Mouse (Mus musculus): Measurements from ENCODE around the gene Sufu.

Sufu gene

GRCm38 (mm10) chr19:46517529-46518351 lies 121.0 kb downstream of the Sufu start:
- DNase-seq = peak in 1 of 2 experiments; percentile 53

- peak; percentile 84 to 92 for DNase-seq
Observed at GRCm38 (mm10) chr19:46518352-46518787, 121.7 kb downstream of the Sufu start.

DNA sequence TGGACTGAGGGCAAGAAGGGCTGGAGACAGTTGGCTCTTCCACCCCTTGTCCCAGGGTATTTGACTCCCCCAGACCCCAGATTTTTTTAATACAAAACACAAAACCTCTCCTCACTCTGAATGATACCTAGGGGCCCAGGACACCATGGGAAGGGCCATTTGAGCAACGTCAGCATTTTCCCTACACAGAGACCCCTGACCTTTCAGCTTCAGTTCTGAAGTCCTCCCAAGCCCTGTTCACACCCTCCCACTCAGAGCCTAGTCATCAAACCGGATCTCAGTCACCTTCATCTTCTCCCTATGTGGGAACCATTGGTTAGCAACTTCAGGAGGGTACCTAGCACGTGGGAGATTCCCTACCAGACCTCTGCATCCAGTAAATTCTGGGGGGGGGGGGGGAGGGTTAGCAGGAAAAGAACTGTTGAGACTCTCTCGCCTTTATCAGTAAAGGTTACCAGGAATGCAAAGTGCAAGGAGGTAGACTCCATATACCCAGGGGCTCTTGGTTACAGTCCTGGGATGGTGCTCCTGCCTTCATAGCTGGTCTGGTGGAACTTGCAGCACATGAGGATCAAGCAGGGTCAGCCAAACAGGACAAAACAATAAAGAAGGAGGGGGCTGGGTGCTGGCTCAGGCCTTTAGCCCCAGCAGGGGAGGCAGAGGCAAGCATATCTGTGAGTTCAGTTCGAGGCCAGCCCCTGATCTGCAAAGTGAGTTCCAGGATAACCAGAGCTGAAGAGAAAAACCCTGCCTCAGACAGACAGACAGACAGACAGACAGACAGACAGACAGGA lies 122.3 kb downstream of the Sufu start:
- DNase-seq = no peak

GRCm38 (mm10) chr19:46521698-46522097 lies 125.0 kb downstream of the Sufu start:
- DNase-seq = no peak

DNA sequence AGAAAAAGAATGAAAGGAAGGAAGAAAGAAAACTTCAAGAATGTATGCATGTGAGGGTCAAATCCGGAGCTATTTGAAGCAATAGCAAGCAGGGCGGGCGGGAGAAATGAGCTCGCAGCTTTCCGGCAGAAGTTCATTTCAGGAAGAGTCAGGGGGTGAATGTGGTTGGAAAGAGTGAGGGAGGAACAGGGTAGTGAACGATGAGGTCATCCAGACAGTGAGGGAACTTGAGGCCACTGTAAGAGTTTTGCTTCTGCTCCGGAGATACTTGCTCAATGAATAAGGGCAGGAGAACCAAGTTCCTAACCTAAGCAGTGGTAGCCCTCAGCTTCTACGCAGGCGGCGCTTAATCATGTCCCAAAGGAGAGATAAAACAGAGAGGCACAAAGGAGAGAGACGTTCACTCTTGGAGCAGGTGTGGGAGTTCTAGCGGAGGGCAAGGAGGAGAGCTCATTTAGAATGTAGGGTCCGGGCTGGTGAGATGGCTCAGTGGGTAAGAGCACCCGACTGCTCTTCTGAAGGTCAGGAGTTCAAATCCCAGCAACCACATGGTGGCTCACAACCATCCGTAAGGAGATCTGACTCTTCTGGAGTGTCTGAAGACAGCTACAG lies 125.8 kb downstream of the Sufu start:
- DNase-seq = peak in 1 of 2 experiments; percentile 8

- no peak for DNase-seq
Observed at GRCm38 (mm10) chr19:46523131-46523479, 126.4 kb downstream of the Sufu start.

GRCm38 (mm10) chr19:46523480-46524151 lies 126.9 kb downstream of the Sufu start:
- peak in 1 of 2 experiments; percentile 59 for DNase-seq

GRCm38 (mm10) chr19:46524152-46524544 lies 127.5 kb downstream of the Sufu start:
- DNase-seq = peak in 1 of 2 experiments; percentile 15

DNA sequence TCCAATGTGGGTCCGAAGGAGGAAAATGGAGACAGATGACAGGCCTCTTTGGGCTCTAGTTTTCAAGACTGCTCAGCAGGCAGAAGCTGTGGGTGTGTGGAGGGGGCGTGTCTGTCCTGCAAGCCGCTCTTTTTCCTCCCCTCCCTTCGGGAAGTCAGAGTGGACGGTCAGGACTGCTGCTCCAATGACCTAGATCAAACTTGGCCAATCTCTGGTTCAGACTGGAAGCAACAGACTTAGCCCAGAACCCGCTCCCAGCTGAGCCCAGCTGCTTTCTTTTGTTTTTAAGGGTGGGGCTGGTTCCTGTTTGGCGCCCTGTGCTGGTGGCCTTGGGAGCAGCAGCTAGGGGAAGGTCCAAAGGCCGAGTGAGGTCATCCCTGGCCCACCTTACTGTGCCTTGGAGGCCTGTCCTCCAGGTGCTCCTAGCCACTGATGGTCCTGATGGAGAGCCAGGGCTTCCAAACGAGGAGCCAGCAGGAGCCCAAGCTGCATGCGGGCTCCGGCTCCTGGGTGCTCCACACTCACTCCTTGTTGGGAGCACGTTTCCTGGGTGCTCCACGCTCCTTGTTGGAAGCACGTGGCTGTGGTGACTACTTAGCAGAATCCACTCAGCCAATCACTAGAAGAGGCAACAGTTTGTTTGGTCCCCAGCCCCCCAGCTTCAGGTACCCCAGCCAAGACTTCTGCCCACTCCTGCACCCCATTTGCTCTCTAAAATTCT lies 128.1 kb downstream of the Sufu start:
- peak in 1 of 2 experiments; percentile 32 for DNase-seq

GRCm38 (mm10) chr19:46525691-46526631 lies 129.3 kb downstream of the Sufu start:
- no peak for DNase-seq

GRCm38 (mm10) chr19:46527632-46528528 lies 131.2 kb downstream of the Sufu start:
- DNase-seq = peak; percentile 54 to 61

GRCm38 (mm10) chr19:46528529-46529213 lies 132.0 kb downstream of the Sufu start:
- DNase-seq = peak; percentile 82 to 85

- DNase-seq = no peak
Observed at GRCm38 (mm10) chr19:46529601-46530448, 133.1 kb downstream of the Sufu start.

DNA sequence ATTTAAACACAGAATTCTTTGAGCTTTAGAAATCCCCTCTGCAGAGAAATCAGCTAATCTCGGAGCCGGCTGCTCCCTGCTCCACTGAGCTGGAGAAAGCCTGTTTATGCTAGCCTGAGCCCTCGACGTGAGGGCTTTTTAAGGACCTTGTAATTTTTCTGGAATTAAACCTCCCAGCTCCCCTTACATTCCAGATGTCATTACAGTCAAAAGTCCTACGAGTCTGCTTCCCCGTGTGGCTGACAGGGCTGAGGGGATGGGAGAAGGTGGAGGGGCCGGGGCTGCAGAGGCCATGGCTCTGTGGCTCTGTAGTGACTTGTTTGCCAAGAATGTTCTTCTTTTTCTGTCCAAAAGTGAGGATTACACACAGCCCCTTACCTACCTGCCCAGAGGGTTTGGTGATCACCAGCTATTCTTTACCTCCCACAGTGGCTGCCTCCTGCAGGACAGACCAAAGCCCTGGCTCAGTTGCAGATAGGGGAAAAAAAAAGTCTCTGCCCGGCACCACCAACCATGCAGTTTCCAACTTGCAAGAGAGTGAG lies 133.8 kb downstream of the Sufu start:
- no peak for DNase-seq

GRCm38 (mm10) chr19:46531071-46532030 lies 134.7 kb downstream of the Sufu start:
- no peak for DNase-seq

GRCm38 (mm10) chr19:46532031-46532688 lies 135.5 kb downstream of the Sufu start:
- DNase-seq = peak in 1 of 2 experiments; percentile 50

All from thymus, postnatal 36 days (tissue).